Mouse (Mus musculus) thymus, postnatal 10 days (tissue): Measurements from ENCODE around the gene Gm10130.
"Not testable (repeated sequence)": the region's sequence is repeated elsewhere in the genome, so short reads cannot be mapped to it uniquely, and the experiment has no call there.

Experiments
- DNase-seq, 2 experiments: peaks; one replicate each; pipeline ENCODE4 v3.0.0; 2021; ENCODE audit warnings: low spot score in 2 of 2

Gm10130 gene

DNA sequence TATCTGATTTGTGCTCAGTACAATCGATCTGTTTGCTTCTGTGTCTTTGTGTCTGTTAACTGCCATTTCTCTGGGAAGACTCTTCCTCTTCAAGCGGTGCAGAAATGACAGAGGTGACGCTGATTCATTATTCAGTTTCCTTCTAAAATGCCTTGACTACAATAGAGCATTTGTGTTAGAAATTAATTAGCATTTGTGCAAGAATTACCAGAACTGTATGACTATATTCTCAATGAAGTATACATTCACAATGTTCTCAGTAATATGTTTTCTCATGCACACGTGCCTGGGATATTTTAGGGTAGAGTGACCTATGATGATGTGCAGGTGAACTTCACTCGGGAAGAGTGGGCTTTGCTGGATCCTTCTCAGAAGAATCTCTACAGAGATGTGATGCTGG, at the start of gene Gm10130:
Gm10130 (plus strand) TSS at position 301 of the 400 bp plus-strand sequence.
- DNase-seq: no peak

- DNase-seq: no peak
These were observed 29.8 kb upstream of the Gm10130 start for GRCm38 (mm10) chr2:150293669-150294068.

DNA sequence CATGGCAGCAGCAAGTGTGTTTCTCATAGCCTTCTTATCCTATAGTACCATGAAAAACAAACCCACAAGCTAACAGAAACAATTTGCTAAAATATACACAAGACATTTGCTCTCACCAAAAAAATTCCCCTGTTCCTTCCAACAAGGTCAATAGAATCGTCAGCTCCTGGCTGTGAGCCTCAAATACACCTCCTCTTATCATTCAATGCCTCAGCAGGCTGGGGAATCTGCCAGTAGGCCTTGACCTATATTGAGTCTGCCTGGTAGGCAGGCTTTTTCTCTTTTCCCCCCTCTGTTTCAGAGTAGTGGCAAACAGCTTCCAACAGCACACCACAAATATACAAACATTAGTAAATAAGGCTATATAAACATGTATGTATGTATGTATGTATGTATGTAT, 24.4 kb upstream of the Gm10130 start:
- no peak for DNase-seq

DNA sequence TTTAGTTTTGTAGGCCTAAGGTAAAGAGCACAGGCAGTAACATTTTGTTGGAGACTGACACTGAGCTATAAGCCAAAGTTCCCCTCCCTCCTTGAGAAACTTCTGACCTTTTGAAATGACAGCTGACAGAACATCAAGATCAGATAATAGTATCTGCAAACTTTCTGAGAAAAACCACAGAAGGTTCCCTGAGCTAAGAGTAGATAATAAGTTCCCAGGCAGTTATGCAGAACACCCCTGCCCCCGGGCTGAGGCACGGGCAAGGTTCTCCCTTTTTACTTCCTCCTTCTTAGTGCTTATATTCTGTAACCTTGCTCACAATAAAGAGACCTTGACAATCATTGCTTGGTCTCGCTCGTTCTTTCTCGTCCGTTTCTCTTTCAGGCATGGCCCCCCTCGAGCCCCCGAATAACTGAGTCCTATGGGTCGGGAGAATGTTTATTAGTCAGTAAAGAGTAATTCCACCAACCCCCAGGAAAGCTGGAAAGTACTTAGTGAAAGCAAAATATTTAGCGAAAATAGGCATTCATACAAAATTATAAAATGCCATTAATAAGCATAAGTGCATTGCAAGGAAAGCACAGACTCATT, 16.2 kb upstream of the Gm10130 start:
- DNase-seq: no peak

DNA sequence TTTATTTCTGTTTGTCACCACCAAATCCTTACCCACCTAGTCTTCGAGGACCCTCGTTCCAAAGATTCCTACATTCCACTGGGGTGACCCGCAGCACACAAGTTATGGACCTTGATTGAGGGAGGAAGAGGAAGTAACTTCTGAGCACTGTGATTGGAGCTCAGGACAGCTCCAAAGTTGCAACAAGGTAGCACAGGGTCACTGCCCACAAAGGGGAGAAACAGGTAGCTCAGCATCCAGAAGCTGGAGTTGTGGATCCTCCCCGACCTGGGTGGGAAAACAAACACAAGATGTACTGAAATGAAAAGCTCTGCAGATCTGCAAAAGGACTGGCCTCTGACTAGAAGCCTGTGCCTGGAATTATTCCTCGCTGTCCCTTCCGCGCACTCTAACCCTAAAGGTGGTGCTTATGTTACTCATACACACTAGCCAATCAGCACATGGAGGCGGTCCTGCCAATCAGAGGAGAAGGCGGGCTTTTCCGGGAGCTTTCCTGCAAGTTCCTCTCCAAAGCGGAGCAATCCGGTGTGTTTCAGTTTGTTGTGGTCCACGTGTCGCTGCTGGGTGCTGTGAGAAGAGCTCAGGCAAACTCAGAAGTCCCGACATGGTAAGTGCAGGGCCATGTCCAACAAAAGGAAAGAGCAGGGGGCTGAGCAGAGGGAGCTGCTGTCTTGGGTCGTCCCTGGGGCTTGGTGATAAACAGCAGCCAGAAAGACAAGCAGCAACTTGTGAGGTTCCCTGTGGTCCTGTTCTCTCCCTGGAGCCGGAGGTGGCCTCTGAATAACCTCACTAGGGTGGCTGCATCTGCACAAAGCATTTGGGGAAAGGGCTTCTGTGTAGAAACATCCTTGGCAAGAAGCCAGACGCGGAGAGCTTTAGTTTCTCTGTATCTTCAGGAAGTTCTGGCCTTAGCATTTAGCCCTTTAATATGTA, 12.3 kb upstream of the Gm10130 start:
- peak; percentile 72 to 74 for DNase-seq

GRCm38 (mm10) chr2:150316140-150316539, 7.4 kb upstream of the Gm10130 start:
- no peak for DNase-seq

GRCm38 (mm10) chr2:150318973-150319372, 4.5 kb upstream of the Gm10130 start:
- DNase-seq: no peak

DNA sequence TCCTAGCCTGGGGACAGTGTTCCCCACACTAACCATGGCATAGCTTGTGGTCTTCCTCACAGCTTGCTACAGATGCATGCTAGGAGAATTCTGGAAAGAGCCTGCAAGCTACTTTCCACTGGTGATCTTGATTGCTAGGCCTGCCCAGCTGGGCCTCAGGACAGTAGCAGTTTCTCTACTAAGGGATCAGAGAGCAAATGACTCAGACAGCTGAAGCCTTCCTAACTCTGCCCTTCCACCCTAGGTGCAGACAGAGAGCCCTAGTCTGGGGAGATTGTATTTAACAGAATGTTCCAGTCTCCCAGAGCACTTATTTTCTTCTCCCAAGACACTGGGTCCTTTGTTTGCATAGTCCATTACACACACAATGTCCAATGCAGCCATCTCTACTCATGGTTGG, 33.6 kb downstream of the Gm10130 start:
- not testable (repeated sequence) for DNase-seq

- peak; percentile 64 to 70 for DNase-seq
These were observed 38.8 kb downstream of the Gm10130 start, which contains the start of gene 3300002I08Rik for GRCm38 (mm10) chr2:150362113-150362877. TSS of gene 3300002I08Rik (minus strand) at chr2:150362765.

DNA sequence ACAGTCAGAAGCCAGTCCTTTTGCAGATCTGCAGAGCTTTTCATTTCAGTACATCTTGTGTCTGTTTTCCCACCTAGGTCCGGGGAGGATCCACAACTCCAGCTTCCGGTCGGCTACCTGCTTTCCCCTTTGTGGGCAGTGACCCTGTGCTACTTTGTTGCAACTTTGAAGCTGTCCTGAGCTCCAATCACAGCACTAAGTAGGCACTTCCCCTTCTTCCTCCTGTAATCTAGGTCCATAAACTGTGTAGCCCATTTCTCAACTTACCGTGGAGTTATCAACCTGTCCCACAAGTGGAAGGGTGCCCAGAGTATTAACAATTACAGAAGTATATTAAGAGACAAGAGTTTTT, 39.4 kb downstream of the Gm10130 start:
- DNase-seq: no peak

- DNase-seq: not testable (repeated sequence)
These were observed 62.1 kb downstream of the Gm10130 start for GRCm38 (mm10) chr2:150385553-150386106.

DNA sequence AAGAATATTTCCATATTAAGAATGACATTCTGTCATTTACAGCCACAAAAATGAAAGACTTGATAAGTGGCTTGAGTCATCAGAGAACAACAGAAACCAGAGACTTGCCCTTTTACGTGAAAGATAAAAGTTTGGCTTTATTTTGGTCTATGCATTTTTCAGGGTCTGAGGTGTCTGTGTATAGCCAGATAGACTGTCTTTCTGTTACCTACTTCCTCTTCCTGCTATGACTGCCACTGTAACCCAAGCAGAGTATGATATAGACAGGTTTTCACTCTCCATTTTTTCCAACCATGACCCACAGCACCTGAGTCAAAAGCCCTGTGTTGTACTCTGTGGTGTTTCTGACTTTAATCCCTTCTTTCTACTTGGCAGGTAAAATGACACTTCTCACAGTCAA, 66.7 kb downstream of the Gm10130 start:
- no peak for DNase-seq

- DNase-seq: not testable (repeated sequence)
These were observed 88.6 kb downstream of the Gm10130 start for GRCm38 (mm10) chr2:150412146-150412545.
